Mouse (Mus musculus) forebrain, embryonic 16.5 days (tissue): ENCODE data around the gene Scyl1. TPM values are rescaled to one million over a fixed set of nuclear protein-coding genes. Genes with fewer than 3 reads are reported as not detected.

Experiments
- ATAC-seq: fragments of 200-750 bp; cut with Nextera tagmentation; 2 replicates; pipeline ENCODE4 v1.8.0; 2017; ENCODE audit warnings: mild to moderate bottlenecking, moderate library complexity
- H3K27ac ChIP-seq: fragments of 300-500 bp; sonication (generic); 2 replicates; pipeline ENCODE4 v1.5.1; 2014; ENCODE audit warnings: low read length, control low read depth
- H3K27me3 ChIP-seq: fragments of 300-500 bp; sonication (generic); replicated peaks from 2 replicates; pipeline ENCODE4 v1.6.1; 2014; ENCODE audit warnings: low read length; ENCODE audit not compliant: control insufficient read depth, insufficient read depth
- H3K36me3 ChIP-seq: fragments of 300-500 bp; sonication (generic); 2 replicates; pipeline ENCODE4 v1.6.1; 2014; ENCODE audit not compliant: control insufficient read depth, insufficient read depth
- H3K4me1 ChIP-seq: fragments of 300-500 bp; sonication (generic); replicated peaks from 2 replicates; pipeline ENCODE4 v1.6.1; 2014; ENCODE audit warnings: low read length; ENCODE audit not compliant: control insufficient read depth, insufficient read depth
- H3K4me2 ChIP-seq: fragments of 300-500 bp; sonication (generic); 2 replicates; pipeline ENCODE4 v1.6.1; 2014; ENCODE audit warnings: mild to moderate bottlenecking, low read length, control low read depth
- H3K4me3 ChIP-seq: fragments of 300-500 bp; sonication (generic); replicated peaks from 2 replicates; pipeline ENCODE4 v1.5.1; 2014; ENCODE audit warnings: mild to moderate bottlenecking, low read length, control low read depth
- H3K9ac ChIP-seq: fragments of 300-500 bp; sonication (generic); replicated peaks from 2 replicates; pipeline ENCODE4 v1.6.1; 2014; ENCODE audit warnings: low read depth, low read length, control low read depth
- H3K9me3 ChIP-seq: fragments of 300-500 bp; sonication (generic); 2 replicates; pipeline ENCODE4 v1.6.1; 2016; ENCODE audit warnings: low read length; ENCODE audit not compliant: control insufficient read depth
- WGBS: fragments of 180-500 bp; shearing (Covaris S2); extraction: QIAGEN DNeasy Blood & Tissue Kit; methylation state at CpG from one replicate; pipeline ENCODE4 v1.1.7; 2014; 5-methylcytosine and 5-hydroxymethylcytosine counted together
- polyA plus RNA-seq: library from polyadenylated mRNA; unstranded; fragments of >200 nt; fragmentation: Nextera tagmentation; extraction: Ambion mirVana; gene quantifications from 2 replicates; pipeline ENCODE4 v1.2.1, GENCODE M21; 2015

The Scyl1 gene
- polyA plus RNA-seq, 1 experiment from 2014 or later, result 79.4 TPM

DNA sequence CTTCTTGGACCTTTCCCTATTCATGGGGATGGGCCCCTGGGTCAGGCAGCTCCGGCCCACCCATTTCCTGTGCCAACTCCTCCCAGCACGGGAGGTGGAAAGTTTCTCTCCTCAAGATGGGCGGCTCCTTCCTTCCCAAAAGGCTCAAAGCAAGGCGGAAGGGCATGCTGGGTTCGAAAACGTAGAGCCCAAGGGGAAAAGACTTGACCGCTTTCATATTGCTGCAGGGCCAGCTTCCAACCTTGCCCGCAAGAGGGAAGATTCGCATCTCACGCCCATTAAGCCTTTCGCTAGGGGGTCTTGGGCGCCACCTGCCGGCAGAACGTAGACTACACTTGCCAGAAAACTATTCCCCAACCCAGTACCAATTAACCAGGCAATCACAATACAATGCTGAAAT is 43.5 kb downstream of the Scyl1 start:
- peak overlapping the region; percentile 91; the same call in 1 of the 2 replicates for H3K27ac ChIP-seq
- no peak for ATAC-seq
- WGBS, result 4% methylated on average over 14 of the region's 14 CpGs

DNA sequence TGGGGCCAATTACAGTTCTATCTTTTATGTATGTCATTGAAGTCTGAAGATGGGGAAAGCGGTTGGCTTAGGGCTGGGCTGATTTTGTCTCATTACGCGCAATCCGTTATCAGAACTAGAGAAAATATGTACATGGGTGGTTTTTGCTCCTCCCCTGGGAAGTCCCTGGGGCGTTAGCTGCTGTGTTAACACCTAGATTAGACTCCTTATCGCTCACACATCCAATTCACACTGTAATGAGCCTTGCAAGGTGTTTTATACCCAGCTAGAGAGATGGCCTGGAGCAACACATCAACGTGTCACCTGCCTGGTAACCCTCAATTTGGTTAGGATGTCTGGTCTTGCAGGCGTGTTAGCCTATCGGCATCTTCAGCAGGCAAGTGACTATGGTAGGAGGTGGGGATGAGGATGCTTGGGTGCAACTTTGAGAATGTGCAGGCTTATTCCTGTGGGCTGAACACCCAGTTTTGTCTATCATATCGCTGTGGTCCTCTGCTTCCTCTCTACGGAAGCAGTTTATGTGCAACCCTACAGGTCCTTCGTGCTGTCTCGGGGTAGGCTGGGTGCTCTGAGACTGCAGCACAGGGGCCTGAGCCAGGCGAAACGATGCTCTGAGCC is 44.1 kb downstream of the Scyl1 start:
- WGBS, result 78% methylated on average over 15 of the region's 15 CpGs
- H3K36me3 ChIP-seq, result peaks cover 5% of the 10 kb centered on the region
- H3K9ac ChIP-seq, result peak overlapping the region; percentile 62
- ATAC-seq, result no peak
- no peak overlapping the region for H3K27ac ChIP-seq
- H3K9me3 ChIP-seq, result no peaks in the 10 kb centered on the region
- peak overlapping the region; percentile 86 for H3K4me3 ChIP-seq
- no peaks in the 10 kb centered on the region for H3K27me3 ChIP-seq
- peak overlapping the region; percentile 100 for H3K4me2 ChIP-seq
- peaks cover 60% of the 10 kb centered on the region for H3K4me1 ChIP-seq

More for the DNA sequence above, 43.5 kb downstream of the Scyl1 start:
- no peaks in the 10 kb centered on the region for H3K27me3 ChIP-seq
- peaks cover 60% of the 10 kb centered on the region for H3K4me1 ChIP-seq
- H3K36me3 ChIP-seq, result no peaks in the 10 kb centered on the region; the same call in none of the 2 replicates
- peak overlapping the region; percentile 100 for H3K4me2 ChIP-seq
- H3K9ac ChIP-seq, result peak overlapping the region; percentile 99
- no peaks in the 10 kb centered on the region for H3K9me3 ChIP-seq
- H3K4me3 ChIP-seq, result peak overlapping the region; percentile 86

- peak within 1 kb of the TSS; percentile 86 for H3K4me3 ChIP-seq
- H3K27me3 ChIP-seq, result no peaks in the 10 kb centered on the region
- peaks cover 53% of the 10 kb centered on the region for H3K4me1 ChIP-seq
- no peaks in the 10 kb centered on the region for H3K9me3 ChIP-seq
- H3K9ac ChIP-seq, result peak within 1 kb of the TSS; percentile 62
- WGBS, result 13% methylated on average over 49 of the region's 49 CpGs
- peak within 1 kb of the TSS; percentile 100 for H3K4me2 ChIP-seq
- no peak within 1 kb of the TSS for H3K27ac ChIP-seq
- peaks cover 12% of the 10 kb centered on the region for H3K36me3 ChIP-seq
- no peak for ATAC-seq
Measured at GRCm38 (mm10) chr19:5725767-5726515, 45.3 kb downstream of the Scyl1 start, which contains the start of gene Ehbp1l1. Gene Ehbp1l1 (minus strand): TSS chr19:5726317.

- Histone ChIP-seq H3K36me3 (peaks cover 19% of the 10 kb centered on the region), H3K4me3 (no peak overlapping the region), H3K9ac (no peak overlapping the region), H3K4me2 (peak overlapping the region; percentile 100), H3K27me3 (no peaks in the 10 kb centered on the region), H3K4me1 (peaks cover 46% of the 10 kb centered on the region), H3K27ac (no peak overlapping the region), H3K9me3 (no peaks in the 10 kb centered on the region)
- no peak for ATAC-seq
- 83% methylated on average over 12 of the region's 12 CpGs for WGBS
Measured at GRCm38 (mm10) chr19:5725029-5725707, 46.1 kb downstream of the Scyl1 start.

DNA sequence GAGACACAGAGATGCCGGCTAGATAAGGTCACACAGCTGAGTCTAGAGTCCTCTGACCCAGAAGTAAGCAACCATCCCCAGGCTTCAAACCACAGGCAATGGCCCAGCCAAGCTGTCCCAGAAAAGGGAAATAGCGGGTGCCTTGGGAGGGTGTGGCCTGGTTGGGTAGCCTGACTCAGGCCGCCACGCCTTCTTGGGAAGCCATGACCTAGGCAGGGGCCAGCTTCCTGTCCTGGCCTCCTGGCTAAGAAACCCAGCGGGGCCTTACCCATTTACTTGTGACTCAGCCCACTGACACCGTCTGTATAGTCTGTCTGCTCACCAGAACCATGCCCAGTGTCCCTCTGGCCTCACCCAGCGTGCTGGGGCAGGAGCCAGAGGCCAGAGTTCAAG is 46.7 kb downstream of the Scyl1 start:
- Histone ChIP-seq H3K9ac (no peak overlapping the region), H3K4me1 (peaks cover 39% of the 10 kb centered on the region), H3K4me2 (no peak overlapping the region), H3K27ac (no peak overlapping the region), H3K9me3 (no peaks in the 10 kb centered on the region), H3K4me3 (no peak overlapping the region), H3K27me3 (no peaks in the 10 kb centered on the region), H3K36me3 (peaks cover 26% of the 10 kb centered on the region)
- 83% methylated on average over 7 of the region's 7 CpGs for WGBS
- ATAC-seq, result no peak

GRCm38 (mm10) chr19:5723934-5724548 is 47.2 kb downstream of the Scyl1 start:
- ATAC-seq, result no peak
- H3K4me2 ChIP-seq, result no peak overlapping the region
- H3K4me3 ChIP-seq, result no peak overlapping the region
- H3K36me3 ChIP-seq, result peaks cover 27% of the 10 kb centered on the region
- 67% methylated on average over 4 of the region's 4 CpGs for WGBS
- H3K4me1 ChIP-seq, result peaks cover 39% of the 10 kb centered on the region
- H3K9ac ChIP-seq, result no peak overlapping the region
- no peak overlapping the region for H3K27ac ChIP-seq
- no peaks in the 10 kb centered on the region for H3K27me3 ChIP-seq
- no peaks in the 10 kb centered on the region for H3K9me3 ChIP-seq

GRCm38 (mm10) chr19:5722848-5723425 is 48.3 kb downstream of the Scyl1 start:
- WGBS, result 89% methylated on average over 7 of the region's 7 CpGs
- ATAC-seq, result no peak
- Histone ChIP-seq H3K4me3 (no peak overlapping the region), H3K36me3 (peaks cover 30% of the 10 kb centered on the region), H3K27ac (no peak overlapping the region), H3K9ac (no peak overlapping the region), H3K4me2 (no peak overlapping the region), H3K27me3 (no peaks in the 10 kb centered on the region), H3K9me3 (no peaks in the 10 kb centered on the region), H3K4me1 (peaks cover 32% of the 10 kb centered on the region)

DNA sequence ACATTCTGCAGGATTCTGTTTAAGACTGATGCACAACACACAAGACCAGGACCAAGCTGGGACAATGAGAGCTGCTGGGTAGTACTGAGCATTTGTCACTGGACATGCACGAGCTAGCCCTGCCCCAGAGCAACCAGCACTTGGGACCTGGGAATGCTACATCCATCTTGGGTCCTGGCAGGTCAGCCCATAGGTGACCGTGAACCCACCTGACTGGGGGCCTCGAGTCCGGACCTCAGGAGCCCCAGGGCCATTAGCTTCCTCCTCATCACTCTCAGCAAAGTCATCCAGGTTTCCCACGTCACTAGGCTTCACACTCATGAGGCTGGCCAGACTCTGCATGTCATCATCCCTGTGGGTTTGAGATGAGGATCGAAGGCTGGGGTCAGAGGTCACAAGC is 50.0 kb downstream of the Scyl1 start:
- Histone ChIP-seq H3K27me3 (no peaks in the 10 kb centered on the region), H3K9ac (no peak overlapping the region), H3K4me3 (no peak overlapping the region), H3K36me3 (peaks cover 30% of the 10 kb centered on the region), H3K27ac (no peak overlapping the region), H3K4me1 (peaks cover 28% of the 10 kb centered on the region), H3K4me2 (no peak overlapping the region), H3K9me3 (no peaks in the 10 kb centered on the region)
- 94% methylated on average over 6 of the region's 6 CpGs for WGBS
- ATAC-seq, result no peak
